Mouse (Mus musculus) forebrain, embryonic 13.5 days (tissue): ENCODE data around the gene Scrt2. TPM values are rescaled to one million over a fixed set of nuclear protein-coding genes. Genes with fewer than 3 reads are reported as not detected.

Source experiments
- ATAC-seq: fragments of 200-750 bp; cut with Nextera tagmentation; 2 replicates; pipeline ENCODE4 v1.8.0; 2017
- H3K27ac ChIP-seq: fragments of 300-500 bp; sonication (generic); 2 replicates; pipeline ENCODE4 v1.5.1; 2015; ENCODE audit warnings: inconsistent platforms, mild to moderate bottlenecking, moderate library complexity
- H3K27me3 ChIP-seq: fragments of 300-500 bp; sonication (generic); 2 replicates; pipeline ENCODE4 v1.6.1; 2015; ENCODE audit warnings: mild to moderate bottlenecking, inconsistent platforms
- H3K36me3 ChIP-seq: fragments of 300-500 bp; sonication (generic); 2 replicates; pipeline ENCODE4 v1.6.1; 2015; ENCODE audit warnings: mild to moderate bottlenecking, inconsistent platforms; ENCODE audit not compliant: poor library complexity, severe bottlenecking
- H3K4me1 ChIP-seq: fragments of 300-500 bp; sonication (generic); 2 replicates; pipeline ENCODE4 v1.6.1; 2015; ENCODE audit warnings: inconsistent platforms
- H3K4me2 ChIP-seq: fragments of 300-500 bp; sonication (generic); 2 replicates; pipeline ENCODE4 v1.6.1; 2015; ENCODE audit warnings: inconsistent platforms, mild to moderate bottlenecking, moderate library complexity
- H3K4me3 ChIP-seq: fragments of 300-500 bp; sonication (generic); 2 replicates; pipeline ENCODE4 v1.5.1; 2015; ENCODE audit warnings: mild to moderate bottlenecking, inconsistent platforms
- H3K9ac ChIP-seq: fragments of 300-500 bp; sonication (generic); 2 replicates; pipeline ENCODE4 v1.6.1; 2015; ENCODE audit warnings: mild to moderate bottlenecking, inconsistent platforms
- H3K9me3 ChIP-seq: fragments of 300-500 bp; sonication (generic); replicated peaks from 2 replicates; pipeline ENCODE4 v1.6.1; 2016; ENCODE audit warnings: inconsistent platforms
- WGBS: fragments of 180-500 bp; shearing (Covaris S2); methylation state at CpG from one replicate; pipeline ENCODE4 v1.1.7; 2015; 5-methylcytosine and 5-hydroxymethylcytosine counted together
- polyA plus RNA-seq: library from polyadenylated mRNA; unstranded; fragments of >200 nt; fragmentation: Nextera tagmentation; extraction: Ambion mirVana; gene quantifications from 2 replicates; pipeline ENCODE4 v1.2.1, GENCODE M21; 2015

Gene Scrt2
- polyA plus RNA-seq, 1 experiment from 2014 or later = 19.9 TPM

- Histone ChIP-seq H3K36me3 (no peaks in the 10 kb centered on the region), H3K27ac (no peak overlapping the region; the same call in 1 of the 2 replicates), H3K4me3 (no peak overlapping the region), H3K27me3 (peaks cover 24% of the 10 kb centered on the region), H3K4me1 (peaks cover 21% of the 10 kb centered on the region), H3K9me3 (no peaks in the 10 kb centered on the region), H3K4me2 (no peak overlapping the region), H3K9ac (no peak overlapping the region)
- ATAC-seq = no peak
- 86% methylated on average over 5 of the region's 5 CpGs for WGBS
Measured at GRCm38 (mm10) chr2:152112490-152112889, 31.2 kb downstream of the Scrt2 start.

GRCm38 (mm10) chr2:152112970-152113369, 31.6 kb downstream of the Scrt2 start:
- peaks cover 21% of the 10 kb centered on the region for H3K4me1 ChIP-seq
- no peak for ATAC-seq
- H3K27me3 ChIP-seq = peaks cover 24% of the 10 kb centered on the region
- no peak overlapping the region for H3K4me2 ChIP-seq
- H3K27ac ChIP-seq = no peak overlapping the region; the same call in 1 of the 2 replicates
- H3K9ac ChIP-seq = no peak overlapping the region
- H3K9me3 ChIP-seq = no peaks in the 10 kb centered on the region
- no peaks in the 10 kb centered on the region for H3K36me3 ChIP-seq
- WGBS = 66% methylated on average over 10 of the region's 10 CpGs
- no peak overlapping the region for H3K4me3 ChIP-seq

GRCm38 (mm10) chr2:152114057-152114975, 33.0 kb downstream of the Scrt2 start:
- ATAC-seq = peak; percentile 52; the same call in 1 of the 2 replicates
- Histone ChIP-seq H3K27ac (no peak overlapping the region), H3K4me1 (peaks cover 10% of the 10 kb centered on the region), H3K4me3 (peak overlapping the region; percentile 32), H3K9me3 (no peaks in the 10 kb centered on the region), H3K4me2 (peak overlapping the region; percentile 66), H3K36me3 (no peaks in the 10 kb centered on the region), H3K9ac (peak overlapping the region; percentile 67), H3K27me3 (peaks cover 24% of the 10 kb centered on the region)
- WGBS = 12% methylated on average over 36 of the region's 36 CpGs

GRCm38 (mm10) chr2:152117694-152118093, 36.4 kb downstream of the Scrt2 start:
- ATAC-seq = no peak
- Histone ChIP-seq H3K9me3 (no peaks in the 10 kb centered on the region), H3K4me3 (no peak overlapping the region), H3K27me3 (peaks cover 24% of the 10 kb centered on the region), H3K4me2 (no peak overlapping the region), H3K36me3 (no peaks in the 10 kb centered on the region), H3K9ac (no peak overlapping the region), H3K27ac (no peak overlapping the region), H3K4me1 (peaks cover 10% of the 10 kb centered on the region)
- 85% methylated on average over 7 of the region's 7 CpGs for WGBS

- no peaks in the 10 kb centered on the region for H3K9me3 ChIP-seq
- no peak overlapping the region for H3K27ac ChIP-seq
- H3K36me3 ChIP-seq = no peaks in the 10 kb centered on the region
- no peak overlapping the region for H3K9ac ChIP-seq
- no peak overlapping the region for H3K4me2 ChIP-seq
- peaks cover 9% of the 10 kb centered on the region for H3K4me1 ChIP-seq
- H3K27me3 ChIP-seq = peaks cover 12% of the 10 kb centered on the region
- WGBS = 67% methylated on average over 6 of the region's 6 CpGs
- H3K4me3 ChIP-seq = no peak overlapping the region
- ATAC-seq = no peak
Measured at GRCm38 (mm10) chr2:152119228-152119865, 38.0 kb downstream of the Scrt2 start.

GRCm38 (mm10) chr2:152122896-152123295, 41.6 kb downstream of the Scrt2 start:
- 76% methylated on average over 9 of the region's 9 CpGs for WGBS
- no peak overlapping the region for H3K4me3 ChIP-seq

GRCm38 (mm10) chr2:152128597-152128996, 47.3 kb downstream of the Scrt2 start:
- H3K36me3 ChIP-seq = no peaks in the 10 kb centered on the region
- H3K4me1 ChIP-seq = no peaks in the 10 kb centered on the region
- H3K27ac ChIP-seq = no peak overlapping the region
- H3K27me3 ChIP-seq = 0 out of 2 replicates have a peak, but pooled peaks cover 4% of the 10 kb centered on the region
- no peak overlapping the region for H3K9ac ChIP-seq
- H3K4me3 ChIP-seq = no peak overlapping the region
- WGBS = 69% methylated on average over 2 of the region's 2 CpGs
- ATAC-seq = no peak
- no peaks in the 10 kb centered on the region for H3K9me3 ChIP-seq
- no peak overlapping the region for H3K4me2 ChIP-seq

More at GRCm38 (mm10) chr2:152122896-152123295, 41.6 kb downstream of the Scrt2 start:
- Histone ChIP-seq H3K9ac (no peak overlapping the region), H3K27ac (no peak overlapping the region), H3K36me3 (no peaks in the 10 kb centered on the region), H3K27me3 (no peaks in the 10 kb centered on the region), H3K4me1 (no peaks in the 10 kb centered on the region), H3K4me2 (no peak overlapping the region), H3K9me3 (no peaks in the 10 kb centered on the region)
- ATAC-seq = no peak

- WGBS = 71% methylated on average over 3 of the region's 3 CpGs
- Histone ChIP-seq H3K27me3 (0 out of 2 replicates have a peak, but pooled peaks cover 4% of the 10 kb centered on the region), H3K9me3 (no peaks in the 10 kb centered on the region), H3K4me3 (no peak overlapping the region), H3K9ac (no peak overlapping the region), H3K36me3 (no peaks in the 10 kb centered on the region), H3K4me2 (no peak overlapping the region), H3K27ac (no peak overlapping the region), H3K4me1 (no peaks in the 10 kb centered on the region)
- ATAC-seq = no peak
Measured at GRCm38 (mm10) chr2:152129778-152130177, 48.4 kb downstream of the Scrt2 start.

GRCm38 (mm10) chr2:152132016-152132415, 50.7 kb downstream of the Scrt2 start:
- Histone ChIP-seq H3K4me3 (no peak overlapping the region), H3K27me3 (0 out of 2 replicates have a peak, but pooled peaks cover 4% of the 10 kb centered on the region), H3K4me2 (no peak overlapping the region), H3K9me3 (no peaks in the 10 kb centered on the region), H3K36me3 (no peaks in the 10 kb centered on the region), H3K9ac (no peak overlapping the region), H3K27ac (no peak overlapping the region), H3K4me1 (no peaks in the 10 kb centered on the region)
- ATAC-seq = no peak
- WGBS = 71% methylated on average over 9 of the region's 9 CpGs

GRCm38 (mm10) chr2:152132691-152133090, 51.4 kb downstream of the Scrt2 start:
- H3K27me3 ChIP-seq = 0 out of 2 replicates have a peak, but pooled peaks cover 4% of the 10 kb centered on the region
- H3K4me2 ChIP-seq = no peak overlapping the region
- no peaks in the 10 kb centered on the region for H3K9me3 ChIP-seq
- no peaks in the 10 kb centered on the region for H3K4me1 ChIP-seq
- H3K27ac ChIP-seq = no peak overlapping the region
- ATAC-seq = no peak
- 83% methylated on average over 8 of the region's 8 CpGs for WGBS
- no peaks in the 10 kb centered on the region for H3K36me3 ChIP-seq
- H3K9ac ChIP-seq = no peak overlapping the region
- no peak overlapping the region for H3K4me3 ChIP-seq

- Histone ChIP-seq H3K4me3 (no peak overlapping the region), H3K4me1 (peaks cover 48% of the 10 kb centered on the region), H3K36me3 (no peaks in the 10 kb centered on the region), H3K9ac (no peak overlapping the region), H3K4me2 (no peak overlapping the region), H3K27me3 (peaks cover 41% of the 10 kb centered on the region), H3K27ac (peak overlapping the region; percentile 37), H3K9me3 (no peaks in the 10 kb centered on the region)
- 54% methylated on average over 10 of the region's 10 CpGs for WGBS
- ATAC-seq = peak; percentile 54; the same call in 1 of the 2 replicates
Measured at GRCm38 (mm10) chr2:152139191-152139987, 58.1 kb downstream of the Scrt2 start.
